Mouse (Mus musculus) gastrocnemius, postnatal 14 days (tissue): ENCODE data around the gene Pou2f2. TPM values are rescaled to one million over a fixed set of nuclear protein-coding genes. Genes with fewer than 3 reads are reported as not detected.
A peak's percentile ranks its signal among the peaks of the same experiment; 100 is the strongest.

ENCODE experiments used
- DNase-seq: peaks from one replicate; pipeline ENCODE4 v3.0.0; 2021; ENCODE audit warnings: mixed read lengths
- intact Hi-C: fragments of 180-260 bp; cut with DNase I; formaldehyde crosslinking; loops from one replicate; pipeline ENCODE4 v1.15.1; 2025; ENCODE audit warnings: low total_unique reads
- long read RNA-seq, 2 experiments: library from polyadenylated mRNA; stranded (forward); transcript quantifications; one replicate each; pipeline ENCODE4 v2.0.0; 2021
- total RNA-seq, 2 experiments: library from RNA; stranded (reverse); gene quantifications; 2 replicates each; pipeline ENCODE4 v1.2.3; 2021

Gene Pou2f2
- total RNA-seq = under 1 TPM; 0.13 to 0.35 TPM
- long read RNA-seq, experiment 1 = 0 reads
- long read RNA-seq, experiment 2 = 0 reads

- DNase-seq = peak; percentile 74
Measured at GRCm38 (mm10) chr7:25179606-25180161, at the start of gene Pou2f2. Pou2f2 (minus strand) TSS chr7:25179726.

GRCm38 (mm10) chr7:25227523-25228300 is 48.2 kb upstream of the Pou2f2 start:
- intact Hi-C loops = no loop called here
- no peak for DNase-seq

More at GRCm38 (mm10) chr7:25179606-25180161, at the start of gene Pou2f2:
- intact Hi-C loops = loop anchor here (2.0 kb wide), 1 partner anchor 47 kb away; no protein-coding TSS in a partner anchor

- no peak for DNase-seq
- intact Hi-C loops = no loop called here
Measured at GRCm38 (mm10) chr7:25222275-25222967, 42.9 kb upstream of the Pou2f2 start.

- DNase-seq = peak; percentile 98
- intact Hi-C loops = no loop called here
Measured at GRCm38 (mm10) chr7:25221102-25221883, 41.8 kb upstream of the Pou2f2 start, which contains the start of gene Zfp526. Zfp526 (plus strand) TSS chr7:25221425.

- intact Hi-C loops = no loop called here
- no peak for DNase-seq
Measured at GRCm38 (mm10) chr7:25220457-25221101, 41.1 kb upstream of the Pou2f2 start, which contains the start of gene Dedd2. Dedd2 (minus strand) TSS chr7:25220615.

GRCm38 (mm10) chr7:25219756-25220456 is 40.4 kb upstream of the Pou2f2 start:
- intact Hi-C loops = no loop called here
- DNase-seq = peak; percentile 93

GRCm38 (mm10) chr7:25219416-25219750 is 39.9 kb upstream of the Pou2f2 start:
- no peak for DNase-seq
- intact Hi-C loops = no loop called here

GRCm38 (mm10) chr7:25218705-25219415 is 39.3 kb upstream of the Pou2f2 start:
- DNase-seq = peak; percentile 52
- intact Hi-C loops = no loop called here

- intact Hi-C loops = no loop called here
- no peak for DNase-seq
Measured at GRCm38 (mm10) chr7:25217653-25218395, 38.3 kb upstream of the Pou2f2 start.

- intact Hi-C loops = no loop called here
- DNase-seq = no peak
Measured at GRCm38 (mm10) chr7:25214172-25214571, 34.6 kb upstream of the Pou2f2 start.

GRCm38 (mm10) chr7:25213099-25213498 is 33.6 kb upstream of the Pou2f2 start:
- intact Hi-C loops = no loop called here

GRCm38 (mm10) chr7:25210482-25210881 is 31.0 kb upstream of the Pou2f2 start:
- intact Hi-C loops = no loop called here
- peak; percentile 87 for DNase-seq

More at GRCm38 (mm10) chr7:25213099-25213498, 33.6 kb upstream of the Pou2f2 start:
- no peak for DNase-seq

GRCm38 (mm10) chr7:25209161-25209622 is 29.7 kb upstream of the Pou2f2 start:
- no peak for DNase-seq
- intact Hi-C loops = no loop called here

GRCm38 (mm10) chr7:25206094-25206830 is 26.7 kb upstream of the Pou2f2 start:
- no peak for DNase-seq
- intact Hi-C loops = no loop called here

- DNase-seq = no peak
- intact Hi-C loops = no loop called here
Measured at GRCm38 (mm10) chr7:25205355-25206093, 26.0 kb upstream of the Pou2f2 start.

- intact Hi-C loops = no loop called here
- no peak for DNase-seq
Measured at GRCm38 (mm10) chr7:25203624-25204023, 24.1 kb upstream of the Pou2f2 start.
